Mouse (Mus musculus) liver, embryonic 12.5 days (tissue): Measurements from ENCODE around the gene Mrpl48. TPM values are rescaled to one million over a fixed set of nuclear protein-coding genes. Genes with fewer than 3 reads are reported as not detected.

Experiments
- ATAC-seq: fragments of 200-750 bp; cut with Nextera tagmentation; 2 replicates; pipeline ENCODE4 v1.8.0; 2017; ENCODE audit warnings: moderate number of reproducible peaks, mild to moderate bottlenecking, moderate library complexity
- H3K27ac ChIP-seq: fragments of 300-500 bp; sonication (generic); 2 replicates; pipeline ENCODE4 v1.5.1; 2016; ENCODE audit warnings: mild to moderate bottlenecking
- H3K27me3 ChIP-seq: fragments of 300-500 bp; sonication (generic); replicated peaks from 2 replicates; pipeline ENCODE4 v1.6.1; 2016; ENCODE audit warnings: mild to moderate bottlenecking, moderate library complexity
- H3K36me3 ChIP-seq: fragments of 300-500 bp; sonication (generic); 2 replicates; pipeline ENCODE4 v1.6.1; 2016; ENCODE audit warnings: mild to moderate bottlenecking, moderate library complexity
- H3K4me1 ChIP-seq: fragments of 300-500 bp; sonication (generic); 2 replicates; pipeline ENCODE4 v1.6.1; 2016
- H3K4me2 ChIP-seq: fragments of 300-500 bp; sonication (generic); 2 replicates; pipeline ENCODE4 v1.6.1; 2016; ENCODE audit warnings: mild to moderate bottlenecking, moderate library complexity
- H3K4me3 ChIP-seq: fragments of 300-500 bp; sonication (generic); 2 replicates; pipeline ENCODE4 v1.5.1; 2016; ENCODE audit warnings: mild to moderate bottlenecking, moderate library complexity
- H3K9ac ChIP-seq: fragments of 300-500 bp; sonication (generic); 2 replicates; pipeline ENCODE4 v1.6.1; 2016; ENCODE audit warnings: mild to moderate bottlenecking, moderate library complexity
- H3K9me3 ChIP-seq: fragments of 300-500 bp; sonication (generic); replicated peaks from 2 replicates; pipeline ENCODE4 v1.6.1; 2016; ENCODE audit warnings: mild to moderate bottlenecking, moderate library complexity
- WGBS: fragments of 180-500 bp; shearing (Covaris S2); methylation state at CpG from one replicate; pipeline ENCODE4 v1.1.7; 2016; ENCODE audit not compliant: insufficient replicate concordance; 5-methylcytosine and 5-hydroxymethylcytosine counted together
- polyA plus RNA-seq: library from polyadenylated mRNA; unstranded; fragments of >200 nt; fragmentation: Nextera tagmentation; extraction: Ambion mirVana; gene quantifications from 2 replicates; pipeline ENCODE4 v1.2.1, GENCODE M21; 2016

Gene Mrpl48
- polyA plus RNA-seq, 1 experiment from 2014 or later = 56.3 TPM

DNA sequence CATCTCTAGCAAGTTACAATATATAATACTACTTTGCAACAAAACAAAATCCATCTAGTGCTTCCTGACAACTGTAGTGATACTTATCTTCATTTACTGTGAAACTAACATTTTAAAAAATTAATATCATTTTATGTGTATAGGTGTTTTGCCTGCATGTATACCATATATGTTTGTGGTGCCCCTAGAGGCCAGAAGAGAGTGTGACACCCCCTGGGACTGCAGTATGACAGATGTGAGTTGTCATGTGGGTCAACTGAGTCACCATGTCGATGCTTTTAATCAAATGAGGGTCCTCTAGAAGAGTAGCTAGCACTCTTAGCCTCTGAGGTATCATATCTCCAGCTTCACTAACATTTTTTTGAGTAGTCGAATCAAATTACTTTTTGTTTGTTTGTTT is 14.2 kb upstream of the Mrpl48 start:
- no peak overlapping the region for H3K4me2 ChIP-seq
- 72% methylated on average over 2 of the region's 2 CpGs for WGBS
- H3K4me1 ChIP-seq = peaks cover 35% of the 10 kb centered on the region
- no peak overlapping the region for H3K4me3 ChIP-seq
- no peak overlapping the region for H3K9ac ChIP-seq
- no peak overlapping the region for H3K27ac ChIP-seq
- 0 out of 2 replicates have a peak, but pooled peaks have one; percentile 52 for ATAC-seq
- peaks cover 2% of the 10 kb centered on the region; the same call in 1 of the 2 replicates for H3K36me3 ChIP-seq
- no peaks in the 10 kb centered on the region for H3K9me3 ChIP-seq
- no peaks in the 10 kb centered on the region for H3K27me3 ChIP-seq

DNA sequence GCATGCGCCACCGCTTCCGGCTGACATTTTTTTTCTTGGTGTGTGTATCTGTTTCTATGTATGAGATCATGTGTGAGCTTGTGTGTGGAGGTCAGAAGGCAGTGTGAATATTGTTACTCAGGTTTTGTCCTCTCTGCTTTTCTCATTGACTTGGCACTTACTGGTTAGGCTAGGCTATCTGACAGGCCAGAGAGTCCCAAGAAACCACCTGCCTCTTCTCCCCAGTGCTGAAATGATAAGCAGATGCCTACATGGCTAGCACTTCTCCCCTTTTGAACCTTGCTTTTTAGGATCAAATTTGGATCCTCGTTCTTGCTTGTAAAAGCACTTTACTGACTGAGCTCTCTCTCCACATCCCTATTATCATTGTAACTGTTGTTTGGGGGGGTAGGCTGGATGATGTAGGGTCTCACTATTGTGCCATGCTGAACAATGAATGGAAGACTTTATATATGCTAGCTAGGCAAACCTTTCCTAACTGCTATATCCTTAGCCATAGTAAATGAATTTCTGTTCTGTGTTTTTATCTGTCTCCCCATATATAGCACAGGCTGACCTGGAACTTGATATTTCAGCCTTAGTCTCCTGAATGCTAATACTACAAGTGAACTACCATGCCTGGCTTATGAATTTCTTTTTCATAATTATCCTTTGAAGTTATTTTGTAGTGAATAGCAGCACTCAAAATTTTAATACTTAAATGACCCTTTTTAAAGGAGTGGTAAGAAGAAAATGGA is 8.2 kb upstream of the Mrpl48 start:
- no peaks in the 10 kb centered on the region for H3K36me3 ChIP-seq
- peak overlapping the region; percentile 55 for H3K4me2 ChIP-seq
- H3K4me1 ChIP-seq = peaks cover 57% of the 10 kb centered on the region
- no peaks in the 10 kb centered on the region for H3K27me3 ChIP-seq
- H3K9me3 ChIP-seq = no peaks in the 10 kb centered on the region
- 62% methylated on average over 4 of the region's 4 CpGs for WGBS
- peak; percentile 89 for ATAC-seq
- peak overlapping the region; percentile 80 for H3K27ac ChIP-seq
- no peak overlapping the region for H3K4me3 ChIP-seq
- H3K9ac ChIP-seq = peak overlapping the region; percentile 44

DNA sequence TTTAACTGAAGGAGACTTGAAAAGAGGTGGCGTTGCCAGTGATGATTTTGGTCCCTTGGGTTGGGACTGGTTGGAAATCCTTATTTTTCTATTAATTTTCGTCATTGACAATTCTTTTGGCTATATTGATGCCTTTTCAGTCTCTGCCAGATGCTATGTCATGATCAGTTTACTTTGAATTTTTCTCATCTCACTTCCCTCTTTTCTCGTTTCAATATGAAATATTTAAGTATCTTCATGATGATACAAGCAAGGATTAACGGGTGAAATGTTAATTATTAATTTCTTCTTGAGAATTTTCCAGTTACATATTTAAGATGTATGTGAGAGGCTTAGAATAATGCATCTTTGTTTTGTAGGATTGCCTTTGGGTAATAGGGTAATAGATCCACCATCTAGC is 809 bp upstream of the Mrpl48 start:
- Histone ChIP-seq H3K27ac (peak overlapping the region; percentile 100), H3K9me3 (no peaks in the 10 kb centered on the region), H3K4me3 (peak overlapping the region; percentile 98), H3K9ac (peak overlapping the region; percentile 99), H3K27me3 (0 out of 2 replicates have a peak, but pooled peaks cover 8% of the 10 kb centered on the region), H3K36me3 (no peaks in the 10 kb centered on the region), H3K4me1 (peaks cover 28% of the 10 kb centered on the region), H3K4me2 (peak overlapping the region; percentile 77)
- ATAC-seq = no peak
- WGBS = 16% methylated on average over 4 of the region's 4 CpGs

DNA sequence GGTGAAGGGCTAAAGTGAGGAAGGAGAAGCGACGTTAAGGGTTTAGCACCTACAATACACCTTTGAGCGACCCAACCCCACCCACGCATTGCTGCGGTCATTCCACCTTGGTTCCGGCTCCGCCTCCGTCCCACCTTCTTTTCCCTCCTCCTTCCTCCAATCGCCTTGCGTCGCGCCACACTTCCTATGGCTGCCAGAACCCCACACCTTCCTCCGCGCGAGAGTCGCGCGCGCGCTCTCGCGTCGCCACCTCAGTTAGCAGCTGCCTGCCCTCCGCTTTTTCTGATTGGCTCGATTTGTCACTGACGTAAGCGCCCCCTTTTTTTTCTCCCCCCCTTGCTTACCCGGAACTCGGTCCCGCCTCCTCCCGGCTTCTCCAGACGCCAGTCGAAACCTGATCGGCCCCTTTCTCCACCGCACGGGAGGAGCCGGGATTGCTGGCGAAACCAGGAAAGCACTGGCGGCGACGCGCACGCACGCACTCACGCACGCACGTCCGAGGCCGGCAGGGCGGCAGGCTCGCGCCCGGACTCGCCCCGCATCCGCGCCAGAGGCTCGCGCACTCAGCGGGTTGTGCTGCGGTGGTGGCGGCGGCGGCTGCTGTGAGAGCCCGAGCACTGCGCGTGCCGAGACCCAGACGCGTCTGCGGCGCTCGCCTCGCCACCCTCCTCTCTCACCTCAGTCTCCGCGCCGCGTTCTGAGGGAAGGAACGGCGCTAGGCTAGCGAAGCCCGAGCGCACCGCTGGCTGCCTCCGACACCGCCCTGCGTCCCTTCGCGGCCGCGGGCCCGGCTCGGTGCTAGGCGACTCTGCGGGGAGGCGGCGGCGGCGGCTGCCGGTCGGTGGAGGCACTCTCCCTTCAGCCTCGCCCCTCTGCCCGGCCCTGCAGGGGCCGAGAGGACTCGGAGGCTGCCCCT is 629 bp downstream of the Mrpl48 start, which contains the start of gene Rab6a:
Gene Rab6a (plus strand): TSS at position 197 of the 916 bp plus-strand sequence.
- peak within 1 kb of the TSS; percentile 99 for H3K9ac ChIP-seq
- peak within 1 kb of the TSS; percentile 77 for H3K4me2 ChIP-seq
- under 1% methylated on average over 104 of the region's 105 CpGs for WGBS
- H3K4me1 ChIP-seq = peaks cover 22% of the 10 kb centered on the region
- no peaks in the 10 kb centered on the region for H3K36me3 ChIP-seq
- H3K9me3 ChIP-seq = no peaks in the 10 kb centered on the region
- peak within 1 kb of the TSS; percentile 98 for H3K4me3 ChIP-seq
- H3K27ac ChIP-seq = peak within 1 kb of the TSS; percentile 100
- H3K27me3 ChIP-seq = 0 out of 2 replicates have a peak, but pooled peaks cover 8% of the 10 kb centered on the region
- ATAC-seq = peak; percentile 94

DNA sequence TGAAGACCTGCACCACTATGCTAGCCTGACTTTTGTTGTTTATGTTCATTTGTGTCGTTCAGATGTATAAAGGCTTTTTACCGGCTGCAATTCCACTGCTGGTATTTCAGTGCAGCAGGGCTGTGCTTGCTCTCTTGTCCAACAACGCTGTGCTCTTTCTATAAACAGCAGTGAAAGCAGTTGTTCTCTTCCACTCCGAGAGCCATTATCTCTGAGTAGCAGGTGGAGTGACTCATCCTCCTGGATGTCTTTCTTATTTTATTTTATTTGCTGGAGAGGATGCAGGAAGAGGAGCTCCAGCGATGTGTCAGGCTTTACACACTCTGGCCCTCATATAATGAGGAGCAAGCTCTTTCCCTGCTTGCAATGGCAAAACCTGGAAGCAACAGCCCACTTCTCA is 7.9 kb downstream of the Mrpl48 start:
- Histone ChIP-seq H3K9me3 (no peaks in the 10 kb centered on the region), H3K36me3 (no peaks in the 10 kb centered on the region), H3K27me3 (peaks cover 8% of the 10 kb centered on the region; the same call in 1 of the 2 replicates), H3K27ac (no peak overlapping the region), H3K4me2 (no peak overlapping the region), H3K4me3 (no peak overlapping the region), H3K9ac (no peak overlapping the region), H3K4me1 (no peaks in the 10 kb centered on the region)
- WGBS = 44% methylated on average over 5 of the region's 5 CpGs
- no peak for ATAC-seq

DNA sequence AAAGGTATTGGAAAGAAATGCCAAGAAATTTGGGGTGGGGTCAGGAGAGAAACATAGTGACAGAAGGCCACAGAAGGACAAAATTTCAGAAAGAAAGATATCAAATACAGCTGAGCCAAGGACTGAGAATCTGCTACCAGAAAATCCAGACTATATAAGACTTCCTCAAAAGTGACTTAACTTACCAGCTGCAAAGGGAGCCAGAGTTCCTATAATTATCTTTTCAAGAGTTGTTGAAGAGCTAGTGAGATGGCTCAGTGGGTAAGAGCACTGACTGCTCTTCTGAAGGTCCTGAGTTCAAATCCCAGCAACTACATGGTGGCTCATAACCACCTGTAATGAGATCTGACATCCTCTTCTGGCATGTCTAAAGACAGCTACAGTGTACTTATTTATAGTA is 14.8 kb downstream of the Mrpl48 start:
- H3K27me3 ChIP-seq = no peaks in the 10 kb centered on the region
- no peak overlapping the region for H3K9ac ChIP-seq
- H3K27ac ChIP-seq = no peak overlapping the region
- H3K9me3 ChIP-seq = no peaks in the 10 kb centered on the region
- H3K4me2 ChIP-seq = no peak overlapping the region
- H3K4me1 ChIP-seq = 0 out of 2 replicates have a peak, but pooled peaks cover 11% of the 10 kb centered on the region
- no peak overlapping the region for H3K4me3 ChIP-seq
- no peaks in the 10 kb centered on the region for H3K36me3 ChIP-seq
- no peak for ATAC-seq

DNA sequence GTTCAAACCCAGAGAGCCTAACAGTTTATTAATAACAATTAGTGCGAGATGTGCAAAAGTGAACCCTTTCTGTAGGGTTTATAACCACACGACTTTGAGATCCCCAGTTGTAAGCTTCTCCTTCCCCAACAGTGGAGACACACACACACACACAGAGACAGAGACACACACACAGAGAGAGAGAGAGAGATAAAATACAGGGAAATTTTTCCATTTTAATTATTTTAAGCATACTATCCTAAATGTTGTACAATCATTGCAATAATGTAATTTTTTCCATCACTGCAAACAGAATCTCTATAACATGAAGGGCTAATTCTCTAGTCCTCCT is 16.6 kb downstream of the Mrpl48 start:
- Histone ChIP-seq H3K36me3 (no peaks in the 10 kb centered on the region), H3K4me2 (peak overlapping the region; percentile 75), H3K27ac (peak overlapping the region; percentile 83; the same call in 1 of the 2 replicates), H3K27me3 (no peaks in the 10 kb centered on the region), H3K9me3 (no peaks in the 10 kb centered on the region), H3K4me3 (peak overlapping the region; percentile 69), H3K9ac (peak overlapping the region; percentile 75), H3K4me1 (0 out of 2 replicates have a peak, but pooled peaks cover 11% of the 10 kb centered on the region)
- 11% methylated on average over 2 of the region's 2 CpGs for WGBS
- ATAC-seq = 0 out of 2 replicates have a peak, but pooled peaks have one; percentile 14

DNA sequence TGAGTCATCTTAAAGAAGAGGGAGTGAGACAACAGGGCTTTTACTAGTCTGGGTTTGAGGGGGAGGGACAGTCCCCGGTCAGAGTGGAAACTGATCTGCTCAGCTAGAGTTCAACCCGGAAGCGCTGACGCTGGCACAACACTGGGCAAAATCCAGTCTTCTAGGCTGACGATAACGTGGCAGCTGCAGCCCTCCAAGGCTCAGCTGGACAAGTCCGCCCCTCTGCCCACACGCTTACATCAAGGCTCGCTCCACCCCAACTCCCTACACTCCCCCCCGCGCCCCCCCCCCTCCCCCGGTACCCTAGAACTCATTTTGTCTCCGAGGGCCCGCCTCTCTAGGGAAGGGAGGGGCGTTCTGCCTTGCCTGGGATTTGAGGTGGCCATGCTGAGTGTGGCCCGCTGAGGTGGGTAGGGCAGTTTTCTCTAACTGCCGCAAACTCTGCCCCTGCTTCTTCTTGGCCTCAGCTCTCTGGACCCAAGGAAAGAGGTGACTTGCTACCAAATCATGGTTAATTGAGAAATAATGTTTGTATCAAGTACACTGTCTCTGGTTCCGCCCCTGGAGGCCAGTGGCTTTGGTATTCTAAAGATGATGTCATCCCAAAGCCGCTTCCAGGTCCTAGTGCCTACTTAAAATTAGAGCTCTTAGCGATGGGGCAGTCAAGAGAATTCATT is 17.1 kb downstream of the Mrpl48 start:
- under 1% methylated on average over 16 of the region's 20 CpGs for WGBS
- H3K4me2 ChIP-seq = peak overlapping the region; percentile 75
- H3K9ac ChIP-seq = peak overlapping the region; percentile 75
- H3K4me1 ChIP-seq = 0 out of 2 replicates have a peak, but pooled peaks cover 11% of the 10 kb centered on the region
- peak; percentile 94 for ATAC-seq
- H3K27me3 ChIP-seq = no peaks in the 10 kb centered on the region
- H3K36me3 ChIP-seq = no peaks in the 10 kb centered on the region
- no peaks in the 10 kb centered on the region for H3K9me3 ChIP-seq
- peak overlapping the region; percentile 83 for H3K27ac ChIP-seq
- H3K4me3 ChIP-seq = peak overlapping the region; percentile 69

DNA sequence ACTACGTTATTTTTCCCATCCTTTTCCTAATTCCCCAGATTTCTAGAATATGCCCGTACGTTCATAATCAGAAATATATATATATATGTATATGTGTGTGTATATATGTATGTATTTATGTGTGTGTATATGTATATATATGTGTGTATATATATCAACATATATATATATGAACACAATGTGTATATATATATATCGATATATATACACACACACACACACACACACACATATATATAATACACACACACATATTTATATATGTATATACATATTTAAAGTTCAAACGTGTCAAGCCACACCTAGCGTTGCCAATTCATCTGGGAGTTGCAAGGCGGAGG is 17.6 kb downstream of the Mrpl48 start:
- H3K27ac ChIP-seq = peak overlapping the region; percentile 83
- peak overlapping the region; percentile 69 for H3K4me3 ChIP-seq
- H3K4me1 ChIP-seq = 0 out of 2 replicates have a peak, but pooled peaks cover 11% of the 10 kb centered on the region
- H3K27me3 ChIP-seq = no peaks in the 10 kb centered on the region
- H3K9me3 ChIP-seq = no peaks in the 10 kb centered on the region
- whole genome bisulfite sequencing = 45% methylated on average over 7 of the region's 7 CpGs
- peak overlapping the region; percentile 75 for H3K4me2 ChIP-seq
- H3K36me3 ChIP-seq = no peaks in the 10 kb centered on the region
- H3K9ac ChIP-seq = peak overlapping the region; percentile 75
- no peak for ATAC-seq

DNA sequence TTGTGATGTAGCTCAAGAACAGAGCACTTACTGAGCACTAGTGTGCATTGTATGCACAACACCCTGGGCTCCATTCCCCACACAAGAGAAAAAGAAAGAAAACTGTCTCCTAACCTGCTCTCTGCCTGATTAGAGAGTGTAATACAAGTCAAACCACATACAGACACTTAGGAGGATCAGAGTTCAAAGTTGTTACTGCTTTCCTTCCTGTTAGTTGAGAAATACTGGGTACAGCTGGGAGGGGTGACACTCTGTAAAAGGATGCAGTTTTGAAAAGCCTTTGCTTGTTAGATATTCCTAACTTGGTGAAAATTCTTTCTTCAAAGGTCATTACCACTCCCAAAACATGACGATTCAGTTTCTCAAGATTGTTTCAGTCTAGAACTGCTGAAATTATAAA is 18.3 kb downstream of the Mrpl48 start:
- 0 out of 2 replicates have a peak, but pooled peaks cover 11% of the 10 kb centered on the region for H3K4me1 ChIP-seq
- 0 out of 2 replicates have a peak overlapping the region, but pooled peaks have one; percentile 10 for H3K4me2 ChIP-seq
- no peak for ATAC-seq
- no peak overlapping the region for H3K4me3 ChIP-seq
- H3K27ac ChIP-seq = peak overlapping the region; percentile 63; the same call in 1 of the 2 replicates
- H3K9me3 ChIP-seq = no peaks in the 10 kb centered on the region
- no peaks in the 10 kb centered on the region for H3K36me3 ChIP-seq
- WGBS = 55% methylated on average over 1 of the region's 1 CpGs
- no peak overlapping the region for H3K9ac ChIP-seq
- no peaks in the 10 kb centered on the region for H3K27me3 ChIP-seq

DNA sequence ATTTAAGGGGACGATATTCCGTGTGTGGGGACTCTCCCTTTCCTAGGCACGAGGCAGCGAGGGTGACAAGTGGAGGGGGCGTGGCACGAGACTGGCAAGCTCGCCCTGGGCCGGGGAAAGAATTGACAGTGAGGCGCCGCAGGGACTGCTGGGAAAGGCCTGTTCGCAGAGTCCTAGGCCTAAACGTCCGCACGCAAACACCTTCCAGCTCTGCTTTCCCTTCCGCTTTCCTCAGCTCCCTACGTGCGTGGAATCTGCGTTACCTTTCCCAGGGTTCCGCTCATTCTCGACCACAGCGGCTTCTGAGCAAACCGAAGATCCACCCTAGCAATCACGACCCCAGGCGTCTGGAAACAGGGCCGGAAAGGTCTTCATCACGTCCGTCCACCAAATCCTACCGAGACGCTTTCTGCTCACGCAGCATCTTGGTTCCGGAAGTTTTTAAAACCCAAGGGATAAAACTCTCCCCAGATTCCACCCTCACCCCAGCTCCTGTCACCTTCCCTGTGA is 25.3 kb downstream of the Mrpl48 start:
- Histone ChIP-seq H3K4me1 (peaks cover 34% of the 10 kb centered on the region), H3K27ac (peak overlapping the region; percentile 83), H3K4me3 (peak overlapping the region; percentile 69), H3K36me3 (peaks cover 11% of the 10 kb centered on the region; the same call in 1 of the 2 replicates), H3K9ac (peak overlapping the region; percentile 75), H3K9me3 (no peaks in the 10 kb centered on the region), H3K27me3 (no peaks in the 10 kb centered on the region), H3K4me2 (peak overlapping the region; percentile 76)
- ATAC-seq = peak; percentile 93
- WGBS = 1% methylated on average over 31 of the region's 31 CpGs
